Mouse (Mus musculus) frontal cortex, postnatal 10 days (tissue): ENCODE measurements around the gene Calcr.
"Not testable (repeated sequence)": the region's sequence is repeated elsewhere in the genome, so short reads cannot be mapped to it uniquely, and the experiment has no call there.

Experiments used
- DNase-seq, 2 experiments: peaks; one replicate each; pipeline ENCODE4 v3.0.0; 2022; ENCODE audit warnings: low spot score in 2 of 2, mixed read lengths in 1 of 2

Calcr gene

GRCm38 (mm10) chr6:3764230-3764764 is at the start of gene Calcr:
Calcr (minus strand) TSS chr6:3764714.
- DNase-seq, result no peak

- no peak for DNase-seq
Measured at GRCm38 (mm10) chr6:3767485-3767884, 3.0 kb upstream of the Calcr start.

- DNase-seq, result no peak
Measured at GRCm38 (mm10) chr6:3763171-3763967, 1.1 kb downstream of the Calcr start.

- DNase-seq, result no peak
Measured at GRCm38 (mm10) chr6:3751576-3751975, 12.9 kb downstream of the Calcr start.

- DNase-seq, result no peak
Measured at GRCm38 (mm10) chr6:3749624-3750023, 14.9 kb downstream of the Calcr start.

- DNase-seq, result no peak
Measured at GRCm38 (mm10) chr6:3745546-3745945, 19.0 kb downstream of the Calcr start.

- no peak for DNase-seq
Measured at GRCm38 (mm10) chr6:3741996-3742713, 22.4 kb downstream of the Calcr start.

GRCm38 (mm10) chr6:3741296-3741695 is 23.2 kb downstream of the Calcr start:
- no peak for DNase-seq

- no peak for DNase-seq
Measured at GRCm38 (mm10) chr6:3730246-3730867, 34.2 kb downstream of the Calcr start.

- DNase-seq, result no peak
Measured at GRCm38 (mm10) chr6:3688087-3688642, 76.3 kb downstream of the Calcr start.

GRCm38 (mm10) chr6:3678286-3678685 is 86.2 kb downstream of the Calcr start:
- DNase-seq, result not testable (repeated sequence)

- no peak for DNase-seq
Measured at GRCm38 (mm10) chr6:3677806-3678205, 86.7 kb downstream of the Calcr start.

GRCm38 (mm10) chr6:3671941-3672340 is 92.6 kb downstream of the Calcr start:
- not testable (repeated sequence) for DNase-seq

GRCm38 (mm10) chr6:3664147-3664716 is 100.3 kb downstream of the Calcr start:
- DNase-seq, result no peak

- DNase-seq, result no peak
Measured at GRCm38 (mm10) chr6:3658405-3658804, 106.1 kb downstream of the Calcr start.
